In the genomic region with DNA sequence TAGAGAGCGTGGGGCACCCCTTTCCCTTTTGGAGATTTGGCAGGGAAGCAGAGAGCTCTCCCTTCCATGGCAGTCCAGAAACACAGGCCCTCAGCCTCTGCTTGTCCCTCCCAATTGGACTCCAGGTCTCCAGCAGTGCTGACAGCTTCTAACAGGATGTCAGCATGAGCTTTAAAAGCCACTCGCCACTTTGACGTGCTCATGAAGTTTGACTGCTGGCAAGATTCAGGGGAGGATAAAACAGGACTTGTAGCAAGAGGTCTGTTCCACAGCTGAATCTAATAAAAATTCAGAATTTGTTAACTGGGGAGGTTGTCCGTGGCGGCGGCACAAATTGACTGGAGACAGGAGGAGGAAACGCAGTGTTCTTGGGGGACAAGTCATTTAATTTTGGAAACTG, we compare ENCODE assay signal across 26 mouse cellular contexts.
A peak's percentile ranks its signal among the peaks of the same experiment; 100 is the strongest.
DNase-seq lines count a peak whose midpoint lies in the region; ATAC-seq and TF ChIP-seq lines count a peak whose summit lies in the region.
"Had no signal": no experiment of that assay in that cellular context is flagged by ENCODE, and none has a peak within 500 bp of the region (broad histone marks: within the 10 kb centered on the region; RNA-seq: fewer than 3 reads in every experiment).

No protein-coding gene starts in this region.

- H3K27me3 ChIP-seq in heart, embryonic 12.5 days (replicated peaks) = no peaks in the 10 kb centered on the region
- H3K27me3 ChIP-seq in limb, embryonic 14.5 days (ENCODE audit: control insufficient read depth, insufficient read depth, low read length) = no peaks in the 10 kb centered on the region
- H3K27me3 ChIP-seq: CH12.LX; forebrain, embryonic 12.5 days; kidney, embryonic 15.5 days; liver, embryonic 15.5 days; lung, embryonic 15.5 days; neural tube, embryonic 12.5 days had no signal

- peaks cover 32% of the 10 kb centered on the region for H3K4me1 ChIP-seq in heart, embryonic 12.5 days (replicated peaks)
- peaks cover 23% of the 10 kb centered on the region; the same call in 1 of the 2 replicates for H3K4me1 ChIP-seq in limb, embryonic 14.5 days (ENCODE audit: control insufficient read depth, insufficient read depth, low read length)
- H3K4me1 ChIP-seq: kidney, embryonic 15.5 days; liver, embryonic 15.5 days; lung, embryonic 15.5 days had no signal

- no peak overlapping the region for H3K9ac ChIP-seq in heart, embryonic 12.5 days
- H3K9ac ChIP-seq in limb, embryonic 14.5 days (ENCODE audit: low read depth, low read length, severe bottlenecking) = no peak overlapping the region
- H3K9ac ChIP-seq: embryonic facial prominence, embryonic 15.5 days; forebrain, embryonic 12.5 days; forebrain, postnatal 0 days; kidney, embryonic 15.5 days; liver, embryonic 15.5 days; lung, embryonic 15.5 days; neural tube, embryonic 12.5 days had no signal

- TF ChIP-seq POLR2A in limb, embryonic 14.5 days (IDR thresholded peaks at IDR 0.05; ENCODE audit: borderline replicate concordance, extremely low read depth, insufficient read depth, insufficient read length) = no peak

- WGBS in heart, embryonic 12.5 days = 41% methylated on average over 7 of the region's 7 CpGs
- WGBS in limb, embryonic 14.5 days = 20% methylated on average over 7 of the region's 7 CpGs

- DNase-seq in embryo, embryonic 11 days = peak; percentile 30
- DNase-seq in embryo, embryonic 9.5 days (ENCODE audit: extremely low spot score) = no peak
- no peak for DNase-seq in heart, postnatal 4 days
- peak; percentile 50 for DNase-seq in forelimb bud, embryonic 11.5 days (ENCODE audit: low read depth, low spot score)
- DNase-seq in limb, embryonic 14.5 days (ENCODE audit: low spot score) = no peak
- DNase-seq in thymus, postnatal 10 days (ENCODE audit: low spot score in 2 of 2) = no peak
- no peak for DNase-seq in T-cell, adult 2 months (ENCODE audit: low spot score)
- DNase-seq: adrenal gland, adult 8-10 months; cerebellum, adult 2 months; forebrain, postnatal 0 days; kidney, adult 18-20 months; kidney, postnatal 25 days; right cerebral cortex, adult 18-20 months; spleen, adult 18-20 months; thymus, postnatal 25 days had no signal

- no peak overlapping the region for H3K4me3 ChIP-seq in heart, embryonic 12.5 days
- no peak overlapping the region for H3K4me3 ChIP-seq in limb, embryonic 14.5 days (replicated peaks; ENCODE audit: low read length)
- H3K4me3 ChIP-seq: embryonic facial prominence, embryonic 15.5 days; forebrain, embryonic 12.5 days; hindbrain, embryonic 10.5 days; kidney, embryonic 15.5 days; liver, embryonic 15.5 days; lung, embryonic 15.5 days; myocyte; neural tube, embryonic 12.5 days had no signal

- peak overlapping the region; percentile 18; the same call in 1 of the 2 replicates for H3K27ac ChIP-seq in heart, embryonic 12.5 days (ENCODE audit: poor library complexity, severe bottlenecking)
- no peak overlapping the region for H3K27ac ChIP-seq in limb, embryonic 14.5 days (replicated peaks; ENCODE audit: low read depth, low read length)
- H3K27ac ChIP-seq: embryonic facial prominence, embryonic 15.5 days; hindbrain, embryonic 10.5 days; kidney, embryonic 15.5 days; liver, embryonic 15.5 days; lung, embryonic 15.5 days; neural tube, embryonic 12.5 days had no signal

- 0 out of 2 replicates have a peak overlapping the region, but pooled peaks have one; percentile 6 for H3K4me2 ChIP-seq in heart, embryonic 12.5 days
- no peak overlapping the region for H3K4me2 ChIP-seq in limb, embryonic 14.5 days (replicated peaks; ENCODE audit: low read depth, low read length, severe bottlenecking)
- H3K4me2 ChIP-seq: embryonic facial prominence, embryonic 15.5 days; forebrain, embryonic 12.5 days; kidney, embryonic 15.5 days; liver, embryonic 15.5 days; lung, embryonic 15.5 days; midbrain, embryonic 11.5 days; neural tube, embryonic 12.5 days had no signal

- H3K9me3 ChIP-seq in heart, embryonic 12.5 days (replicated peaks) = no peaks in the 10 kb centered on the region
- H3K9me3 ChIP-seq in limb, embryonic 14.5 days (ENCODE audit: control insufficient read depth, low read length) = no peaks in the 10 kb centered on the region
- H3K9me3 ChIP-seq: embryonic facial prominence, embryonic 15.5 days; forebrain, embryonic 12.5 days; hindbrain, embryonic 10.5 days; kidney, embryonic 15.5 days; liver, embryonic 15.5 days; lung, embryonic 15.5 days; neural tube, embryonic 12.5 days had no signal

- no peaks in the 10 kb centered on the region for H3K36me3 ChIP-seq in heart, embryonic 12.5 days
- no peaks in the 10 kb centered on the region for H3K36me3 ChIP-seq in limb, embryonic 14.5 days (ENCODE audit: control insufficient read depth, insufficient read depth, low read length)
- H3K36me3 ChIP-seq: embryonic facial prominence, embryonic 15.5 days; forebrain, embryonic 12.5 days; hindbrain, embryonic 10.5 days; kidney, embryonic 15.5 days; liver, embryonic 15.5 days; lung, embryonic 15.5 days; neural tube, embryonic 12.5 days had no signal

- no peak for ATAC-seq in heart, embryonic 12.5 days (ENCODE audit: insufficient number of reproducible peaks, low FRiP score)
- ATAC-seq in limb, embryonic 14.5 days (ENCODE audit: low FRiP score, low read depth) = peak; percentile 30; the same call in 1 of the 2 replicates
- ATAC-seq: forebrain, postnatal 0 days had no signal

Comparison
In these comparisons a context has a peak if more than half of its experiments do, and no peak if none do; other contexts are left out.
1. DNase-seq: peak in embryo, embryonic 11 days (single experiment) and forelimb bud, embryonic 11.5 days (single experiment); none in embryo, embryonic 9.5 days (single experiment), heart, postnatal 4 days (single experiment), limb, embryonic 14.5 days (single experiment), thymus, postnatal 10 days (0 of 2) and T-cell, adult 2 months (single experiment).